Mouse (Mus musculus) limb, embryonic 14.5 days (tissue): ENCODE measurements around the gene Lrrfip1. TPM values are rescaled to one million over a fixed set of nuclear protein-coding genes. Genes with fewer than 3 reads are reported as not detected.

ENCODE experiments used
- ATAC-seq: fragments of 200-750 bp; cut with Nextera tagmentation; 2 replicates; pipeline ENCODE4 v1.8.0; 2017; ENCODE audit warnings: low read depth, moderate number of reproducible peaks, moderate TSS enrichment; ENCODE audit not compliant: low FRiP score
- DNase-seq: peaks from one replicate; pipeline ENCODE4 v3.0.0-alpha.2; 2015; ENCODE audit warnings: low spot score
- H3K27ac ChIP-seq: fragments of 300-500 bp; sonication (generic); replicated peaks from 2 replicates; pipeline ENCODE4 v1.5.1; 2014; ENCODE audit warnings: low read depth, mild to moderate bottlenecking, low read length, moderate library complexity, mixed read lengths
- H3K27me3 ChIP-seq: fragments of 300-500 bp; sonication (generic); 2 replicates; pipeline ENCODE4 v1.6.1; 2014; ENCODE audit warnings: low read length, mixed read lengths; ENCODE audit not compliant: control insufficient read depth, insufficient read depth
- H3K36me3 ChIP-seq: fragments of 300-500 bp; sonication (generic); 2 replicates; pipeline ENCODE4 v1.6.1; 2014; ENCODE audit warnings: mild to moderate bottlenecking, low read length, moderate library complexity, mixed read lengths; ENCODE audit not compliant: control insufficient read depth, insufficient read depth
- H3K4me1 ChIP-seq: fragments of 300-500 bp; sonication (generic); 2 replicates; pipeline ENCODE4 v1.6.1; 2014; ENCODE audit warnings: antibody characterized with exemption, low read length, mixed read lengths; ENCODE audit not compliant: control insufficient read depth, insufficient read depth
- H3K4me2 ChIP-seq: fragments of 300-500 bp; sonication (generic); replicated peaks from 2 replicates; pipeline ENCODE4 v1.6.1; 2014; ENCODE audit warnings: low read depth, mild to moderate bottlenecking, low read length, moderate library complexity; ENCODE audit not compliant: severe bottlenecking
- H3K4me3 ChIP-seq: fragments of 300-500 bp; sonication (generic); replicated peaks from 2 replicates; pipeline ENCODE4 v1.5.1; 2014; ENCODE audit warnings: low read length
- H3K9ac ChIP-seq: fragments of 300-500 bp; sonication (generic); 2 replicates; pipeline ENCODE4 v1.6.1; 2014; ENCODE audit warnings: mild to moderate bottlenecking, low read depth, low read length, moderate library complexity; ENCODE audit not compliant: severe bottlenecking
- H3K9me3 ChIP-seq: fragments of 300-500 bp; sonication (generic); 2 replicates; pipeline ENCODE4 v1.6.1; 2016; ENCODE audit warnings: low read length; ENCODE audit not compliant: control insufficient read depth
- POLR2A ChIP-seq: fragments of 200-500 bp; IDR thresholded peaks from 2 replicates; pipeline ENCODE4 v1.8.0; 2012; ENCODE audit warnings: inconsistent platforms, mild to moderate bottlenecking, moderate library complexity, borderline replicate concordance; ENCODE audit not compliant: insufficient read depth, insufficient read length; ENCODE audit errors: extremely low read depth
- WGBS: fragments of 180-500 bp; shearing (Covaris S2); extraction: QIAGEN DNeasy Blood & Tissue Kit; methylation state at CpG from one replicate; pipeline ENCODE4 v1.1.7; 2014; 5-methylcytosine and 5-hydroxymethylcytosine counted together
- polyA plus RNA-seq, 2 experiments: library from polyadenylated mRNA; depleted of rRNA in 1 of 2; stranded (reverse) in 1 of 2; unstranded in 1 of 2; fragments of >200 nt; fragmentation: Nextera tagmentation in 1 of 2; extraction: Ambion mirVana in 1 of 2; gene quantifications; 2 replicates each; pipeline versions ENCODE4 v1.2.1 to v1.2.3; 2012 to 2014

The Lrrfip1 gene
- polyA plus RNA-seq, 2 experiments, result 41.6 to 44.3 TPM

- no peaks in the 10 kb centered on the region for H3K27me3 ChIP-seq
- no peaks in the 10 kb centered on the region for H3K36me3 ChIP-seq
- ATAC-seq (no peak), DNase-seq (no peak)
- no peak overlapping the region; the same call in 1 of the 2 replicates for H3K4me2 ChIP-seq
- H3K4me1 ChIP-seq, result peaks cover 11% of the 10 kb centered on the region; the same call in 1 of the 2 replicates
- no peak overlapping the region for H3K27ac ChIP-seq
- no peak for TF ChIP-seq POLR2A
- WGBS, result 86% methylated on average over 5 of the region's 5 CpGs
- no peaks in the 10 kb centered on the region for H3K9me3 ChIP-seq
- peak overlapping the region; percentile 73; the same call in 1 of the 2 replicates for H3K4me3 ChIP-seq
- peak overlapping the region; percentile 83; the same call in 1 of the 2 replicates for H3K9ac ChIP-seq
These were observed 896 bp upstream of the Lrrfip1 start for GRCm38 (mm10) chr1:90997641-90998040.

GRCm38 (mm10) chr1:90998891-90999611 lies 514 bp downstream of the Lrrfip1 start:
- H3K9ac ChIP-seq, result peak overlapping the region; percentile 83
- WGBS, result under 1% methylated on average over 39 of the region's 41 CpGs
- H3K36me3 ChIP-seq, result no peaks in the 10 kb centered on the region
- H3K27me3 ChIP-seq, result no peaks in the 10 kb centered on the region
- no peak for TF ChIP-seq POLR2A
- no peak overlapping the region for H3K27ac ChIP-seq
- H3K9me3 ChIP-seq, result no peaks in the 10 kb centered on the region
- peak overlapping the region; percentile 73 for H3K4me3 ChIP-seq
- ATAC-seq (peak; percentile 70), DNase-seq (no peak)
- H3K4me2 ChIP-seq, result peak overlapping the region; percentile 98
- peaks cover 11% of the 10 kb centered on the region; the same call in 1 of the 2 replicates for H3K4me1 ChIP-seq

- 54% methylated on average over 10 of the region's 10 CpGs for WGBS
- H3K9me3 ChIP-seq, result no peaks in the 10 kb centered on the region
- no peaks in the 10 kb centered on the region for H3K36me3 ChIP-seq
- DNase-seq (no peak), ATAC-seq (no peak)
- H3K9ac ChIP-seq, result peak overlapping the region; percentile 83; the same call in 1 of the 2 replicates
- no peak for TF ChIP-seq POLR2A
- H3K27ac ChIP-seq, result no peak overlapping the region
- peak overlapping the region; percentile 98; the same call in 1 of the 2 replicates for H3K4me2 ChIP-seq
- peaks cover 11% of the 10 kb centered on the region; the same call in 1 of the 2 replicates for H3K4me1 ChIP-seq
- peak overlapping the region; percentile 73 for H3K4me3 ChIP-seq
- no peaks in the 10 kb centered on the region for H3K27me3 ChIP-seq
These were observed 1.5 kb downstream of the Lrrfip1 start for GRCm38 (mm10) chr1:90999911-91000601.

- no peak for TF ChIP-seq POLR2A
- no peak for DNase-seq
- no peaks in the 10 kb centered on the region for H3K9me3 ChIP-seq
- no peak overlapping the region for H3K9ac ChIP-seq
- H3K27ac ChIP-seq, result no peak overlapping the region
- peaks cover 11% of the 10 kb centered on the region; the same call in 1 of the 2 replicates for H3K4me1 ChIP-seq
- no peak overlapping the region for H3K4me3 ChIP-seq
- no peaks in the 10 kb centered on the region for H3K36me3 ChIP-seq
- no peaks in the 10 kb centered on the region for H3K27me3 ChIP-seq
- no peak for ATAC-seq
- no peak overlapping the region for H3K4me2 ChIP-seq
- 85% methylated on average over 3 of the region's 3 CpGs for WGBS
These were observed 2.6 kb downstream of the Lrrfip1 start for GRCm38 (mm10) chr1:91001101-91001500.

GRCm38 (mm10) chr1:91001871-91002539 lies 3.5 kb downstream of the Lrrfip1 start:
- Histone ChIP-seq H3K4me3 (no peak overlapping the region), H3K27me3 (no peaks in the 10 kb centered on the region), H3K36me3 (no peaks in the 10 kb centered on the region), H3K4me2 (no peak overlapping the region), H3K9ac (no peak overlapping the region), H3K9me3 (no peaks in the 10 kb centered on the region), H3K27ac (no peak overlapping the region), H3K4me1 (peaks cover 11% of the 10 kb centered on the region; the same call in 1 of the 2 replicates)
- ATAC-seq, result no peak
- no peak for DNase-seq
- TF ChIP-seq POLR2A, result no peak
- WGBS, result 78% methylated on average over 3 of the region's 3 CpGs
